In the genomic region with DNA sequence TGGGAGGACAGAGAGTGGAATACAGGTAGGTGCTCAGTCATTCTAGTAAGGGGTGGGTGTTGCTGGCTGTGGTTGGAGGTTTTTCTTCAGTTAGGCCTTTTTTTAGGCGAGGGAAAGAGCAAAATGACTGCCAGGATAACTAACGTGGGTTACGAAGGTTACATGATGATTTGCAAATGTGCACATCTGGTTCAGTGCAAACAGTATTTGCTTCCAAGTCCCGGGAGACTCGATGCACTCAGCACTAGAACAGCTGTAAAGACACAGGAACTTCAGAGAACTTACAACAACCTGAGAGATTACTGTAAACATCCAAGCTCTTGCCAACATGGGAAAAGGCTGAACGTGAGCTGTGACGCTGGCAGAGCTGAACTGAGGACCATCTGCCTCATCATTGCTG, we compare ENCODE assay signal across 29 mouse cellular contexts.
DNase-seq lines count a peak whose midpoint lies in the region; ATAC-seq and TF ChIP-seq lines count a peak whose summit lies in the region.
"Had no signal": no experiment of that assay in that cellular context is flagged by ENCODE, and none has a peak within 500 bp of the region (broad histone marks: within the 10 kb centered on the region; RNA-seq: fewer than 3 reads in every experiment).

No protein-coding gene starts in this region.

- no peak overlapping the region for H3K4me2 ChIP-seq in embryonic facial prominence, embryonic 14.5 days (ENCODE audit: low read depth, low read length)
- no peak overlapping the region for H3K4me2 ChIP-seq in hindbrain, embryonic 13.5 days
- H3K4me2 ChIP-seq: embryonic facial prominence, embryonic 13.5 days; hindbrain, embryonic 14.5 days; limb, embryonic 15.5 days; liver, embryonic 13.5 days; midbrain, embryonic 12.5 days; neural tube, embryonic 12.5 days had no signal

- no peak for TF ChIP-seq CTCF in gastrocnemius, adult 2 months (IDR thresholded peaks at IDR 0.05)

- peak overlapping the region; percentile 12; the same call in 1 of the 2 replicates for H3K27ac ChIP-seq in gastrocnemius, adult 2 months
- no peak overlapping the region for H3K27ac ChIP-seq in embryonic facial prominence, embryonic 14.5 days (replicated peaks; ENCODE audit: low read depth, low read length)
- no peak overlapping the region for H3K27ac ChIP-seq in hindbrain, embryonic 13.5 days
- H3K27ac ChIP-seq: embryonic facial prominence, embryonic 13.5 days; hindbrain, embryonic 14.5 days; limb, embryonic 10.5 days; limb, embryonic 15.5 days; liver, embryonic 13.5 days; midbrain, embryonic 12.5 days; neural tube, embryonic 12.5 days had no signal

- no peak for DNase-seq in gastrocnemius, adult 2 months
- no peak for DNase-seq in gastrocnemius, postnatal 14 days
- DNase-seq in 3T3-L1 (ENCODE audit: low read depth, low spot score): peak; percentile 56
- DNase-seq in NIH3T3 (ENCODE audit: low read depth): peak; percentile 84
- peak; percentile 62 for DNase-seq in embryonic facial prominence, embryonic 14.5 days (ENCODE audit: low spot score)
- DNase-seq in adrenal gland, postnatal 4 days (ENCODE audit: low spot score in 2 of 2): no peak
- DNase-seq: adrenal gland, postnatal 14 days; B cell, adult 2 months; cerebellum, adult 2 months; cerebellum, postnatal 25 days; kidney, adult 9 months; kidney, postnatal 10 days; liver, embryonic 13.5 days; lung, adult 18-20 months; lung, postnatal 4 days; thymus, postnatal 4 days had no signal

- no peak overlapping the region for H3K4me3 ChIP-seq in gastrocnemius, adult 2 months
- no peak overlapping the region for H3K4me3 ChIP-seq in embryonic facial prominence, embryonic 14.5 days (ENCODE audit: low read depth, low read length)
- no peak overlapping the region for H3K4me3 ChIP-seq in hindbrain, embryonic 13.5 days
- H3K4me3 ChIP-seq: embryonic facial prominence, embryonic 13.5 days; erythroblast, embryonic 14.5 days; limb, embryonic 10.5 days; limb, embryonic 15.5 days; liver, embryonic 13.5 days; megakaryocyte, embryonic 14.5 days; midbrain, embryonic 12.5 days; myocyte; neural tube, embryonic 12.5 days had no signal

- no peaks in the 10 kb centered on the region for H3K36me3 ChIP-seq in embryonic facial prominence, embryonic 14.5 days (ENCODE audit: control insufficient read depth, insufficient read depth, low read length)
- H3K36me3 ChIP-seq in hindbrain, embryonic 13.5 days: no peaks in the 10 kb centered on the region
- H3K36me3 ChIP-seq: embryonic facial prominence, embryonic 13.5 days; limb, embryonic 10.5 days; limb, embryonic 15.5 days; liver, embryonic 13.5 days; midbrain, embryonic 12.5 days; neural tube, embryonic 12.5 days had no signal

- 25% methylated on average over 7 of the region's 7 CpGs for WGBS in embryonic facial prominence, embryonic 14.5 days
- 71% methylated on average over 7 of the region's 7 CpGs for WGBS in hindbrain, embryonic 13.5 days

- H3K9me3 ChIP-seq in embryonic facial prominence, embryonic 14.5 days (ENCODE audit: control insufficient read depth, low read length): no peaks in the 10 kb centered on the region
- no peaks in the 10 kb centered on the region for H3K9me3 ChIP-seq in hindbrain, embryonic 13.5 days
- H3K9me3 ChIP-seq: embryonic facial prominence, embryonic 13.5 days; limb, embryonic 10.5 days; limb, embryonic 15.5 days; liver, embryonic 13.5 days; megakaryocyte, embryonic 14.5 days; midbrain, embryonic 12.5 days; neural tube, embryonic 12.5 days had no signal

- no peaks in the 10 kb centered on the region for H3K27me3 ChIP-seq in embryonic facial prominence, embryonic 14.5 days (replicated peaks; ENCODE audit: control insufficient read depth, insufficient read depth, low read length)
- no peaks in the 10 kb centered on the region for H3K27me3 ChIP-seq in hindbrain, embryonic 13.5 days
- H3K27me3 ChIP-seq: embryonic facial prominence, embryonic 13.5 days; limb, embryonic 15.5 days; liver, embryonic 13.5 days; midbrain, embryonic 12.5 days; neural tube, embryonic 12.5 days; Patski had no signal

- H3K4me1 ChIP-seq in embryonic facial prominence, embryonic 14.5 days (ENCODE audit: control insufficient read depth, insufficient read depth, low read length): peaks cover 14% of the 10 kb centered on the region
- H3K4me1 ChIP-seq in hindbrain, embryonic 13.5 days (replicated peaks): peaks cover 8% of the 10 kb centered on the region; the same call in 1 of the 2 replicates
- H3K4me1 ChIP-seq: limb, embryonic 10.5 days; liver, embryonic 13.5 days; midbrain, embryonic 12.5 days; neural tube, embryonic 12.5 days had no signal

- H3K9ac ChIP-seq in embryonic facial prominence, embryonic 14.5 days (ENCODE audit: low read depth, low read length): no peak overlapping the region
- H3K9ac ChIP-seq in hindbrain, embryonic 13.5 days: no peak overlapping the region
- H3K9ac ChIP-seq: embryonic facial prominence, embryonic 13.5 days; hindbrain, embryonic 14.5 days; limb, embryonic 15.5 days; liver, embryonic 13.5 days; midbrain, embryonic 12.5 days; neural tube, embryonic 12.5 days had no signal

- intact Hi-C loops in gastrocnemius, adult 2 months (cut with DNase I): no loop called here
- intact Hi-C loops in gastrocnemius, postnatal 14 days (cut with DNase I; ENCODE audit: low total_unique reads): no loop called here

- ATAC-seq in embryonic facial prominence, embryonic 14.5 days (ENCODE audit: low read depth): no peak
- ATAC-seq in hindbrain, embryonic 13.5 days (ENCODE audit: low FRiP score): no peak
- ATAC-seq: intestine, postnatal 0 days; lung, postnatal 0 days; Patski had no signal

Comparison
In these comparisons a context has a peak if more than half of its experiments do, and no peak if none do; other contexts are left out.
1. DNase-seq: peak in 3T3-L1 (single experiment), NIH3T3 (single experiment) and embryonic facial prominence, embryonic 14.5 days (single experiment); none in gastrocnemius, adult 2 months (single experiment), gastrocnemius, postnatal 14 days (single experiment) and adrenal gland, postnatal 4 days (0 of 2).